In genomic region chr11:93642331-93642730, GRCm38 (mm10) we compare ENCODE assay signal across 9 mouse cellular contexts.
"Had no signal": no experiment of that assay in that cellular context is flagged by ENCODE, and none has a peak within 500 bp of the region (broad histone marks: within the 10 kb centered on the region; RNA-seq: fewer than 3 reads in every experiment).

No protein-coding gene starts in this region.

- DNase-seq: kidney, postnatal 14 days; kidney, postnatal 4 days; left cerebral cortex, postnatal 4 days; liver, postnatal 0 days; lung, embryonic 14.5 days; retina, postnatal 1 day; right cerebral cortex, postnatal 25 days; spleen, adult 18-20 months; thymus, postnatal 25 days had no signal
